Mouse (Mus musculus) erythroblast, embryonic 14.5 days (primary cell): ENCODE measurements around the gene Kng1.

Experiments used
- GATA1 ChIP-seq: IDR thresholded peaks from 2 replicates; pipeline ENCODE4 v1.6.1; 2012; ENCODE audit warnings: low read length, inconsistent platforms, mixed read lengths
- TAL1 ChIP-seq: IDR thresholded peaks from 3 replicates; pipeline ENCODE4 v1.6.1; 2012; ENCODE audit warnings: low read length, inconsistent platforms, mixed read lengths

- TF ChIP-seq GATA1: no peak
- TF ChIP-seq TAL1: no peak
Measured at GRCm38 (mm10) chr16:23107946-23108759, 50.5 kb downstream of the Kng1 start.
